Mouse (Mus musculus) small intestine, adult 10 weeks (tissue): Measurements from ENCODE around the gene Rab3gap1. TPM values are rescaled to one million over a fixed set of nuclear protein-coding genes. Genes with fewer than 3 reads are reported as not detected.

ENCODE experiments used
- polyA plus RNA-seq: library from polyadenylated mRNA; stranded (reverse); fragments of 350-450 nt; fragmentation: Illumina TruSeq; extraction: RNeasy Lipid Tissue Mini Kit (QIAGEN cat#74804); gene quantifications from one replicate; pipeline ENCODE4 v1.2.3, GENCODE M21; 2014; ENCODE audit warnings: low replicate concordance

Rab3gap1 gene
- 34.7 TPM for polyA plus RNA-seq

GRCm38 (mm10) chr1:127868300-127869261, at the start of gene Rab3gap1:
Gene Rab3gap1 (plus strand): TSS chr1:127868773.

DNA sequence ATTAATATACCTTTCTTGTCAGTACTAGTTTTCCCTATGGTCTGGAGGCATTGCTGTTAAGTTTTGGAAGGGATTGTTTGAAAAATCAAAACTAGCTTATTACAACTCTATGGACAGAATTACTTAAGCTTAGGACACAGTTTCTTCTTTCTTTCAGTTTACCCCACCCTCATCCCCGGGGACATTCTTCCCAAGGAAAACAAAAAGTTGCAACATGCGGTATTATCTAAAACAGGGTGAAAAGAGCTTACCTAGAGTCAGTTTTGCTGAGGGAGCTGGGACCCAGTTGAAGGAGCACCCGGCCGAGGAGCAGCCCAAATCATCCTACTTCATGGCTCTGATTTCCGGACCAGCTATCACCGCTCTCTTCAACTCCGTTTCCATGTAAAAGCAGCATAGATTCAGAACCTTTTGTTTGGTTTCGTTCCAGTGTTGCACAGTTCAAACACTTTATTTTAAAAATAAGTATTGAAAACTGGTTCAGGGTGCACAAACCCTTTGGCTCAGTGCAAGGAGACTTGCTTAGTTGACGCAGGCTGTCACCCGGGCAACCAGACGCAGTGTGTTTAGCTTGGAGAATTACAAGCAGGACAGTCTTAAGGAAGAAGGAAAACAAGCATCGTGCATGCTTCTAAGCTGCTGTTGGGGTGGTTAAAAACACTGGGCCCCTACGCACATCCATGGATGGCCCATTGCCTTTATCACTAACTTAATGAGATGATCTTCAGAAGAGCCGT, 13.9 kb upstream of the Rab3gap1 start, which contains the start of gene Map3k19:
Gene Map3k19 (minus strand): TSS at position 546 of the 737 bp plus-strand sequence.

Other genes starting within 250 kb of the Rab3gap1 start
- gene Tmem163, start 189.2 kb upstream of the Rab3gap1 start, polyA plus RNA-seq: 0.30 TPM
- not detected for gene Acmsd, start 139.4 kb upstream of the Rab3gap1 start, polyA plus RNA-seq
- gene Ccnt2, start 94.6 kb upstream of the Rab3gap1 start, polyA plus RNA-seq: 53.6 TPM
- gene Map3k19, start 13.7 kb upstream of the Rab3gap1 start, polyA plus RNA-seq: not detected
- 2.9 TPM for gene Zranb3, start 234.3 kb downstream of the Rab3gap1 start, polyA plus RNA-seq
- gene R3hdm1, start 234.5 kb downstream of the Rab3gap1 start, polyA plus RNA-seq: 160 TPM